Mouse (Mus musculus) heart, embryonic 14.5 days (tissue): ENCODE measurements around the gene Asic4. TPM values are rescaled to one million over a fixed set of nuclear protein-coding genes. Genes with fewer than 3 reads are reported as not detected.

Experiments used
- ATAC-seq: fragments of 200-750 bp; cut with Nextera tagmentation; 2 replicates; pipeline ENCODE4 v1.8.0; 2017; ENCODE audit warnings: low read depth, moderate TSS enrichment; ENCODE audit not compliant: insufficient number of reproducible peaks, insufficient read depth, low FRiP score
- H3K27ac ChIP-seq, 2 experiments: fragments of 200-500 bp in 1 of 2; fragments of 300-500 bp in 1 of 2; sonication (generic) in 1 of 2; replicated peaks in 1 of 2; 2 replicates each; pipeline ENCODE4 v1.5.1; 2012 to 2014; ENCODE audit warnings: low read depth in 2 of 2, low read length in 2 of 2, control low read depth in 1 of 2, mild to moderate bottlenecking in 1 of 2, mixed read lengths in 1 of 2; ENCODE audit not compliant: control insufficient read depth in 1 of 2, insufficient read depth in 1 of 2
- H3K27me3 ChIP-seq: fragments of 300-500 bp; sonication (generic); 2 replicates; pipeline ENCODE4 v1.6.1; 2014; ENCODE audit warnings: mild to moderate bottlenecking, low read length, control low read depth; ENCODE audit not compliant: control insufficient read depth, insufficient read depth
- H3K36me3 ChIP-seq: fragments of 300-500 bp; sonication (generic); 2 replicates; pipeline ENCODE4 v1.6.1; 2014; ENCODE audit warnings: mild to moderate bottlenecking, control low read depth, low read length, mixed read lengths; ENCODE audit not compliant: control insufficient read depth, insufficient read depth
- H3K4me1 ChIP-seq, 2 experiments: fragments of 200-500 bp in 1 of 2; fragments of 300-500 bp in 1 of 2; sonication (generic) in 1 of 2; 2 replicates each; pipeline ENCODE4 v1.6.1; 2012 to 2014; ENCODE audit warnings: low read length in 2 of 2, control low read depth in 1 of 2, mixed read lengths in 1 of 2; ENCODE audit not compliant: control insufficient read depth in 2 of 2, insufficient read depth in 2 of 2
- H3K4me2 ChIP-seq: fragments of 300-500 bp; sonication (generic); 2 replicates; pipeline ENCODE4 v1.6.1; 2014; ENCODE audit warnings: mild to moderate bottlenecking, low read length
- H3K4me3 ChIP-seq, 2 experiments: fragments of 200-500 bp in 1 of 2; fragments of 300-500 bp in 1 of 2; sonication (generic) in 1 of 2; 2 replicates each; pipeline ENCODE4 v1.5.1; 2012 to 2014; ENCODE audit warnings: low read length in 2 of 2, mild to moderate bottlenecking in 2 of 2, control low read depth in 1 of 2, low read depth in 1 of 2, moderate library complexity in 1 of 2; ENCODE audit not compliant: control insufficient read depth in 1 of 2, insufficient read depth in 1 of 2
- H3K9ac ChIP-seq: fragments of 300-500 bp; sonication (generic); 2 replicates; pipeline ENCODE4 v1.6.1; 2014; ENCODE audit warnings: mild to moderate bottlenecking, low read length
- H3K9me3 ChIP-seq: fragments of 300-500 bp; sonication (generic); 2 replicates; pipeline ENCODE4 v1.6.1; 2016; ENCODE audit warnings: low read length, control low read depth; ENCODE audit not compliant: control insufficient read depth
- WGBS: fragments of 180-500 bp; shearing (Covaris S2); extraction: QIAGEN DNeasy Blood & Tissue Kit; methylation state at CpG from one replicate; pipeline ENCODE4 v1.1.7; 2014; 5-methylcytosine and 5-hydroxymethylcytosine counted together
- polyA plus RNA-seq: library from polyadenylated mRNA; unstranded; fragments of >200 nt; fragmentation: Nextera tagmentation; extraction: Ambion mirVana; gene quantifications from 2 replicates; pipeline ENCODE4 v1.2.1, GENCODE M21; 2014

Asic4 gene
- polyA plus RNA-seq, 1 experiment from 2014 or later = 0.18 TPM

GRCm38 (mm10) chr1:75499441-75499840 is 49.2 kb downstream of the Asic4 start:
- Histone ChIP-seq H3K36me3 (peaks cover 95% of the 10 kb centered on the region), H3K4me3 (no peak overlapping the region), H3K27ac (no peak overlapping the region), H3K27me3 (no peaks in the 10 kb centered on the region), H3K9me3 (no peaks in the 10 kb centered on the region), H3K4me2 (no peak overlapping the region), H3K4me1 (peaks cover 11 to 18% of the 10 kb centered on the region in 2 experiments), H3K9ac (no peak overlapping the region)
- 80% methylated on average over 7 of the region's 7 CpGs for WGBS
- no peak for ATAC-seq

DNA sequence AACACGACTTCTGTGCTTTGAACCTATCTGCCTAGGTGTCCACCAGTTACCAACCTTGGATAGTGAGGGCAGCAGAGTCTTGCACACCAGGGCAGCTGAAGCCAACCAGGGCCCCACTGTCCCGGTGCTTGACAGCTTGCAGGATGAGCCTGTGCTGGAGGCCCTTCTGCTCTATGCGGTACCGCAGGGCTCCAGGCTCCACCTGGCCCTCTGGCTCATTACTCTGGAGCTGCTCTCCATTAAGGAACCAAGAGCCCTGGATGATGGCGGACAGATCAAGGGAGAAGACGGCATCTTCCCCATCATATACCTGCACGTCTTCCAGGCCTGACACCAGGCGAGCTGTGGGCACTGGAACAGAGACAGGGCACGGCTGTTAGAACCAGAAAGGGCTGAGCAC is 51.7 kb downstream of the Asic4 start:
- H3K9me3 ChIP-seq = no peaks in the 10 kb centered on the region
- H3K4me2 ChIP-seq = no peak overlapping the region
- ATAC-seq = no peak
- peaks cover 70% of the 10 kb centered on the region for H3K36me3 ChIP-seq
- 82% methylated on average over 9 of the region's 9 CpGs for WGBS
- no peak overlapping the region for H3K4me3 ChIP-seq
- no peak overlapping the region for H3K9ac ChIP-seq
- H3K27me3 ChIP-seq = no peaks in the 10 kb centered on the region
- peaks cover 16 to 26% of the 10 kb centered on the region in 2 experiments for H3K4me1 ChIP-seq
- no peak overlapping the region for H3K27ac ChIP-seq

DNA sequence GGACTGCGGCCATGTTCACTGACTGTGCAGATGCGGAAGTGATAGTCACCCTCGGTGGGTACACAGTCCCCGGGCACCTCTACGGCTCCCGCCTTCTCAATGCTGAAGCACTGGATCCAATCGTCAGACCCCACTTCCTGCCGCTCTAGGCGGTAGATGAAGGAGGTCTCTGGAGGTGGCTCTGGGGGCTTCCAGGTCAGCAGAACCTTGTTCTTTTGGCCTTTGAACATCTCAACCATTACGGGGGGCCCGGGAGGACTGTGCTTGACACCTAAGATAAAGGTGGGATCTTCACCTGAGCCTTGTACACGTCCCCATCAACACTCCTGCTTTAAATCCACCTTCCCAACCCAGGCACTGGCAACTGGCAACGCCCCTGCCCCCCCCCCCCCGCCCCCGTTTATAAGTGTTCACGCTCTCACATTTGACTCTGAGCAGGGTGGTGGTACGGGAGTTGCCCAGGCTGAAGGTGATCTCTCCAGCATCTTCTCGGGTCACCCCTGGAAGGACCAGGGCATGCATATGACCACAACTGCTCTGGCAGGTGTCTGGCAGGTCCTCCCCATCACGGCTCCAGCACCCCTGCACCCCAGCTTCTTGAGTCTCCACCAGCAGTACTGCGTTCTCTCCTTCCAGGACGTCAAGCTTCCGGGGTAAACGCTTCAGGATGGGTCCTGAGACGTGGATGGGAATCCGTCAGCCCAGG is 52.9 kb downstream of the Asic4 start:
- peak overlapping the region; percentile 100 for H3K9ac ChIP-seq
- whole genome bisulfite sequencing = 75% methylated on average over 25 of the region's 25 CpGs
- H3K4me2 ChIP-seq = peak overlapping the region; percentile 84
- peaks cover 24 to 34% of the 10 kb centered on the region in 2 experiments for H3K4me1 ChIP-seq
- no peaks in the 10 kb centered on the region for H3K9me3 ChIP-seq
- H3K36me3 ChIP-seq = peaks cover 58% of the 10 kb centered on the region
- no peak overlapping the region for H3K27ac ChIP-seq
- H3K4me3 ChIP-seq = peak overlapping the region; percentile 32 to 93; a peak in 3 of 4 replicates
- no peaks in the 10 kb centered on the region for H3K27me3 ChIP-seq
- ATAC-seq = no peak

DNA sequence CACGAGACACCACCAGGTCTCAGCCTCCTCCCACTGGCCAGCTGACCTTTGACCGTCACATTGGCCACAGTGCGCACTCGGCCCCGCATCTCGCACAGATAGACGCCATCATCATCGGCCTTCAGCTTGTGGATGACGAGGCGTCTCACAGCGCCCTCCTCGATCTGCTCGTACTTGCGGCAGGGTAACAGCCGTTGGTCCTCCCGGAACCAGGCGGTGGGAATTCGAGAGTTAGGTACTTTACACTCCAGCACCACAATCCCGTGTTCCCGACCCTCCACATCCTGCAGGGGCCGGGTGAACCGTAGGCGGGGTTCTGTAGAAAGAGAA is 53.4 kb downstream of the Asic4 start:
- peak overlapping the region; percentile 32 to 93; a peak in 3 of 4 replicates for H3K4me3 ChIP-seq
- 61% methylated on average over 23 of the region's 23 CpGs for WGBS
- H3K27ac ChIP-seq = 0 out of 4 replicates have a peak overlapping the region, but pooled peaks of 1 of the 2 experiments have one; percentile 2
- no peaks in the 10 kb centered on the region for H3K9me3 ChIP-seq
- H3K4me2 ChIP-seq = peak overlapping the region; percentile 84
- ATAC-seq = no peak
- H3K9ac ChIP-seq = peak overlapping the region; percentile 100
- no peaks in the 10 kb centered on the region for H3K27me3 ChIP-seq
- H3K36me3 ChIP-seq = peaks cover 53% of the 10 kb centered on the region
- H3K4me1 ChIP-seq = peaks cover 24 to 34% of the 10 kb centered on the region in 2 experiments

DNA sequence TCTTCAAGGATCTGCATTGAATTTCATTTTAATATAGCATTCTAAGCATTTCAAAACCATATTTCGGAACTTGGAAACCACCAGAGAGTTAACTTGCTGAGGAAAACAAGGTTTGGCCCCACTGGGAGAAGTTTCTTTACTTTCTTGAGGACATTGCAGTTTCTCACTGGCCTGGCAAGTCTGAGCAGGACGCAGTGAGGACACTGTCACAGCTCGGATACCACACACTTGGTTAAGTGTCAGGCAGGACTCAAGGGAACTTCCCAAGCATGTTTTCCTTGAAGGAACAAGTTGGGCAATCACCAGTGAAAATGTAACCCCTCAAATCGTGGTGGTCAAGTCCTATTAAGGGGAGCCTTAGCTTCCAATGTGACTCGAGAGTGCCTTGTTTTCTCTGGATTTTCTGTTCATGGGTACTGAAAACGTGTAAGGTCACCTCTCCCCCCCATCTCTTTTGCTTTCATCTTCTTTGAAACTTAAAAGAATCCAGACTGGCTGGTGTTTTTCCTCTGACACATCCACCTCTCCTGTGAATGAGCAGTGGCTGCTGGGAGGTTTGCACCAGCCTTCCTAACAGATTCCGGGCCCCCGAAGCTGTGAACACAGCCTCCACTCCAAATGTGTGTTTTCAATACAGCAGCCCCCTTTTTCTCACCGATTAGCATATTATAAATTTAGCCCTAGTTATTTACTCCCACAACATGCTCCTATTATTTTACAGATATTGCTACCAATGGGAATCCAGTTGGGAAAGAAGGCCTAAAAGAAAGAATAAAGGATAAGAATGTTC is 54.2 kb downstream of the Asic4 start:
- Histone ChIP-seq H3K36me3 (peaks cover 45% of the 10 kb centered on the region), H3K4me2 (peak overlapping the region; percentile 84), H3K9me3 (no peaks in the 10 kb centered on the region), H3K27ac (peak overlapping the region in 1 of 2 experiments; percentile 100; a peak in 1 of 4 replicates), H3K4me3 (peak overlapping the region; percentile 77 to 93), H3K4me1 (peaks cover 27 to 37% of the 10 kb centered on the region in 2 experiments), H3K27me3 (no peaks in the 10 kb centered on the region), H3K9ac (peak overlapping the region; percentile 100)
- no peak for ATAC-seq
- WGBS = 35% methylated on average over 9 of the region's 9 CpGs

DNA sequence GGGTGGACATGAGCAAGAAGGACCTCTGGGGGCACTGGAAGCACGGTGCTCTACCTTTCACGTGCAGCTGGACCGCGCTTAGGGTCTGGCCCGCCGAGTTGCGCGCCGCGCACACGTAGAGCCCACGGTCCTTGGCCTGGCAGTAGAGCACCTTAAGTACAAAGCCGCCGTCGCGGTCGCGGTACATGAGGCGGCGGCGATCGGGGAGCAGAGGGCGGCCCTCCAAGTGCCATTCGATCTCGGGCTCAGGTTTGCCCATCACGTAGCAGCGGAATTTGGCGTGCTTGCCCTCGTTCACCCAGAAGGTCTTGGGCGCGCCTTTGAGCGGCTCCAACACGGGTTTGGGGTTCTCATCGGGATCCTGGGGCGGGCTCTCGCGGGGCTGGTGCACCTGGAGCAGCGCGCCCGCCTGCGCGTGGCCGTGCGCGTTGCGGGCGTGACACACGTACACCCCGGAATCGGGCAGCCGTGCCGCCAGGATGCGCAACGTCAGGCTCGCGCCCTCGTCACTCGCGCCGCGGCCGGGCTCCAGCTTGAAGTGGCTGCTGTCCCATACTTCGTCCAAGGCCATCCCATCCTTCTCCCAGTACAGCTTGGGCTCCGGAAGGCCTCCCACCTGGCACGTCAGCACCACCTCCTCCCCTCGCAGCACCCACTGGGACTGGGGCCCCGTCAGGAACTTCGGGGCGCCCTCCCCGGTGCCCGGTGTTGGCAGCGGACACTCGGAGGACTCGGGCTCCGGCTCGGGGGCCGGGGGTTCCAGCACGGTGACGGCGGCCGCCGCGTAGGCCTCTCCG is 55.1 kb downstream of the Asic4 start:
- Histone ChIP-seq H3K4me2 (peak overlapping the region; percentile 84), H3K9ac (peak overlapping the region; percentile 100), H3K36me3 (peaks cover 36% of the 10 kb centered on the region), H3K4me1 (peaks cover 35 to 46% of the 10 kb centered on the region in 2 experiments), H3K27ac (peak overlapping the region; percentile 87 to 100), H3K9me3 (no peaks in the 10 kb centered on the region), H3K4me3 (peak overlapping the region; percentile 77 to 93), H3K27me3 (no peaks in the 10 kb centered on the region)
- ATAC-seq = 0 out of 2 replicates have a peak, but pooled peaks have one; percentile 8
- under 1% methylated on average over 84 of the region's 84 CpGs for WGBS
